Mouse (Mus musculus): Measurements from ENCODE around the gene Fam83g. TPM values are rescaled to one million over a fixed set of nuclear protein-coding genes. Genes with fewer than 3 reads are reported as not detected.

The Fam83g gene
- total RNA-seq, 2 experiments from 2014 or later = not detected

Other genes with a start within 250 kb of the Fam83g start
- not detected in 2 replicates for gene Rnf112, start 230.0 kb upstream of the Fam83g start, total RNA-seq (2015)
- not detected in 2 replicates for gene Rnf112, start 230.0 kb upstream of the Fam83g start, total RNA-seq (2017)
- not detected in 2 replicates for gene Mfap4, start 198.7 kb upstream of the Fam83g start, total RNA-seq (2015)
- gene Mfap4, start 198.7 kb upstream of the Fam83g start, total RNA-seq (2017) = not detected in 2 replicates
- gene Mapk7, start 189.7 kb upstream of the Fam83g start, total RNA-seq (2015) = 16.2 and 17.7 TPM in 2 replicates
- 15.4 and 21.4 TPM in 2 replicates for gene Mapk7, start 189.7 kb upstream of the Fam83g start, total RNA-seq (2017)
- not detected in 2 replicates for gene B9d1, start 178.9 kb upstream of the Fam83g start, total RNA-seq (2015)
- 0.26 TPM in 1 of 2 replicates, not detected in the other for gene B9d1, start 178.9 kb upstream of the Fam83g start, total RNA-seq (2017)
- gene Epn2, start 104.4 kb upstream of the Fam83g start, total RNA-seq (2015) = 0.04 and 0.07 TPM in 2 replicates
- 3.3 TPM in 1 of 2 replicates, not detected in the other for gene Epn2, start 104.4 kb upstream of the Fam83g start, total RNA-seq (2017)
- 0.85 and 2.4 TPM in 2 replicates for gene Grap, start 30.8 kb upstream of the Fam83g start, total RNA-seq (2015)
- gene Grap, start 30.8 kb upstream of the Fam83g start, total RNA-seq (2017) = 3.5 and 4.3 TPM in 2 replicates
- not detected in 2 replicates for gene Slc5a10, start 36.7 kb downstream of the Fam83g start, total RNA-seq (2015)
- gene Slc5a10, start 36.7 kb downstream of the Fam83g start, total RNA-seq (2017) = not detected in 2 replicates
- gene Prpsap2, start 78.0 kb downstream of the Fam83g start, total RNA-seq (2015) = 30.4 and 36.2 TPM in 2 replicates
- gene Prpsap2, start 78.0 kb downstream of the Fam83g start, total RNA-seq (2017) = 40.9 and 45.3 TPM in 2 replicates
- gene Ulk2, start 171.0 kb downstream of the Fam83g start, total RNA-seq (2015) = 17.5 and 22.7 TPM in 2 replicates
- 16.5 and 19.8 TPM in 2 replicates for gene Ulk2, start 171.0 kb downstream of the Fam83g start, total RNA-seq (2017)
- 37.5 and 42.9 TPM in 2 replicates for gene Akap10, start 246.2 kb downstream of the Fam83g start, total RNA-seq (2015)
- gene Akap10, start 246.2 kb downstream of the Fam83g start, total RNA-seq (2017) = 45.5 and 47.9 TPM in 2 replicates